17 mouse cellular contexts compared by ENCODE assay signal in genomic region chr4:11869721-11870120, GRCm38 (mm10).
DNase-seq lines count a peak whose midpoint lies in the region; ATAC-seq lines count a peak whose summit lies in the region.
"Had no signal": no experiment of that assay in that cellular context is flagged by ENCODE, and none has a peak within 500 bp of the region (broad histone marks: within the 10 kb centered on the region; RNA-seq: fewer than 3 reads in every experiment).

No protein-coding gene starts in this region.

- H3K4me3 ChIP-seq in heart, embryonic 11.5 days (ENCODE audit: low read depth, low read length), result no peak overlapping the region
- H3K4me3 ChIP-seq in heart, embryonic 15.5 days, result no peak overlapping the region
- no peak overlapping the region for H3K4me3 ChIP-seq in lung, embryonic 15.5 days
- H3K4me3 ChIP-seq in forebrain, embryonic 12.5 days (replicated peaks), result no peak overlapping the region
- H3K4me3 ChIP-seq: embryonic facial prominence, embryonic 13.5 days; forebrain, embryonic 13.5 days; hindbrain, embryonic 15.5 days; liver, embryonic 13.5 days had no signal

- H3K4me1 ChIP-seq in heart, embryonic 11.5 days (ENCODE audit: control insufficient read depth, insufficient read depth, low read length), result no peaks in the 10 kb centered on the region; the same call in 1 of the 2 replicates
- H3K4me1 ChIP-seq in heart, embryonic 15.5 days (replicated peaks), result peaks cover 7% of the 10 kb centered on the region
- H3K4me1 ChIP-seq in lung, embryonic 15.5 days, result peaks cover 33% of the 10 kb centered on the region
- no peaks in the 10 kb centered on the region; the same call in 1 of the 2 replicates for H3K4me1 ChIP-seq in forebrain, embryonic 12.5 days
- H3K4me1 ChIP-seq: embryonic facial prominence, embryonic 13.5 days; forebrain, embryonic 13.5 days; hindbrain, embryonic 15.5 days had no signal

- ATAC-seq in heart, embryonic 11.5 days (replicated peaks; ENCODE audit: insufficient number of reproducible peaks, low FRiP score, low TSS enrichment), result no peak
- ATAC-seq in heart, embryonic 15.5 days (replicated peaks; ENCODE audit: insufficient number of reproducible peaks, insufficient read depth, low FRiP score, low read depth), result no peak; the same call in 1 of the 2 replicates
- ATAC-seq in lung, embryonic 15.5 days (ENCODE audit: borderline replicate concordance, extremely low read depth, low FRiP score, low TSS enrichment), result peak; percentile 40; the same call in 1 of the 2 replicates
- ATAC-seq in forebrain, embryonic 12.5 days (ENCODE audit: low FRiP score), result no peak
- ATAC-seq: forebrain, embryonic 13.5 days; intestine, postnatal 0 days; Patski had no signal

- DNase-seq in heart, adult 18-20 months, result peak; percentile 67 to 79
- DNase-seq in adipocyte (ENCODE audit: low spot score), result peak; percentile 52
- no peak for DNase-seq in spleen, adult 12 weeks (ENCODE audit: low spot score)
- DNase-seq in yolk sac, embryonic 10.5 days (ENCODE audit: low spot score), result no peak
- DNase-seq: B cell, adult 2 months; cerebellum, adult 11-12 months; liver, embryonic 13.5 days; right cerebral cortex, adult 18-20 months had no signal

- no peak overlapping the region for H3K4me2 ChIP-seq in heart, embryonic 11.5 days
- H3K4me2 ChIP-seq in heart, embryonic 15.5 days, result no peak overlapping the region
- no peak overlapping the region for H3K4me2 ChIP-seq in lung, embryonic 15.5 days
- no peak overlapping the region for H3K4me2 ChIP-seq in forebrain, embryonic 12.5 days
- H3K4me2 ChIP-seq: embryonic facial prominence, embryonic 13.5 days; forebrain, embryonic 13.5 days; hindbrain, embryonic 15.5 days; liver, embryonic 13.5 days had no signal

- H3K27me3 ChIP-seq in heart, embryonic 11.5 days (ENCODE audit: control insufficient read depth, insufficient read depth, low read length), result no peaks in the 10 kb centered on the region
- no peaks in the 10 kb centered on the region for H3K27me3 ChIP-seq in heart, embryonic 15.5 days
- H3K27me3 ChIP-seq in lung, embryonic 15.5 days, result no peaks in the 10 kb centered on the region
- no peaks in the 10 kb centered on the region for H3K27me3 ChIP-seq in forebrain, embryonic 12.5 days
- H3K27me3 ChIP-seq: embryonic facial prominence, embryonic 13.5 days; forebrain, embryonic 13.5 days; hindbrain, embryonic 15.5 days; liver, embryonic 13.5 days; Patski had no signal

- no peaks in the 10 kb centered on the region for H3K36me3 ChIP-seq in heart, embryonic 11.5 days (ENCODE audit: control insufficient read depth, insufficient read depth, low read length)
- H3K36me3 ChIP-seq in heart, embryonic 15.5 days, result no peaks in the 10 kb centered on the region
- H3K36me3 ChIP-seq in lung, embryonic 15.5 days, result no peaks in the 10 kb centered on the region
- no peaks in the 10 kb centered on the region for H3K36me3 ChIP-seq in forebrain, embryonic 12.5 days (replicated peaks)
- H3K36me3 ChIP-seq: embryonic facial prominence, embryonic 13.5 days; hindbrain, embryonic 15.5 days; liver, embryonic 13.5 days had no signal

- no peak overlapping the region for H3K9ac ChIP-seq in heart, embryonic 11.5 days (ENCODE audit: low read depth, low read length)
- no peak overlapping the region for H3K9ac ChIP-seq in heart, embryonic 15.5 days
- H3K9ac ChIP-seq in lung, embryonic 15.5 days, result no peak overlapping the region
- H3K9ac ChIP-seq in forebrain, embryonic 12.5 days, result no peak overlapping the region
- H3K9ac ChIP-seq: embryonic facial prominence, embryonic 13.5 days; forebrain, embryonic 13.5 days; hindbrain, embryonic 15.5 days; liver, embryonic 13.5 days had no signal

- no peaks in the 10 kb centered on the region for H3K9me3 ChIP-seq in heart, embryonic 11.5 days (replicated peaks; ENCODE audit: control insufficient read depth, low read length)
- no peaks in the 10 kb centered on the region for H3K9me3 ChIP-seq in heart, embryonic 15.5 days (replicated peaks)
- H3K9me3 ChIP-seq in lung, embryonic 15.5 days, result no peaks in the 10 kb centered on the region
- no peaks in the 10 kb centered on the region for H3K9me3 ChIP-seq in forebrain, embryonic 12.5 days
- H3K9me3 ChIP-seq: embryonic facial prominence, embryonic 13.5 days; forebrain, embryonic 13.5 days; hindbrain, embryonic 15.5 days; liver, embryonic 13.5 days had no signal

- WGBS in heart, embryonic 11.5 days (ENCODE audit: insufficient replicate concordance), result 70% methylated on average over 5 of the region's 5 CpGs
- 47% methylated on average over 5 of the region's 5 CpGs for WGBS in heart, embryonic 15.5 days
- WGBS in lung, embryonic 15.5 days, result 43% methylated on average over 5 of the region's 5 CpGs
- WGBS in forebrain, embryonic 12.5 days, result 88% methylated on average over 5 of the region's 5 CpGs

- H3K27ac ChIP-seq in heart, embryonic 11.5 days (ENCODE audit: low read depth, low read length), result no peak overlapping the region
- H3K27ac ChIP-seq in heart, embryonic 15.5 days, result peak overlapping the region; percentile 28; the same call in 1 of the 2 replicates
- peak overlapping the region; percentile 17; the same call in 1 of the 2 replicates for H3K27ac ChIP-seq in lung, embryonic 15.5 days
- H3K27ac ChIP-seq in forebrain, embryonic 12.5 days, result no peak overlapping the region
- H3K27ac ChIP-seq: embryonic facial prominence, embryonic 13.5 days; forebrain, embryonic 13.5 days; hindbrain, embryonic 15.5 days; liver, embryonic 13.5 days had no signal

Comparison
In these comparisons a context has a peak if more than half of its experiments do, and no peak if none do; other contexts are left out.
1. H3K27ac ChIP-seq: peak in heart, embryonic 15.5 days (single experiment) and lung, embryonic 15.5 days (single experiment); none in heart, embryonic 11.5 days (single experiment) and forebrain, embryonic 12.5 days (single experiment).
2. DNase-seq: peak in heart, adult 18-20 months (2 of 2) and adipocyte (single experiment); none in spleen, adult 12 weeks (single experiment) and yolk sac, embryonic 10.5 days (single experiment).